Mouse (Mus musculus) layer of hippocampus, adult 2 months (tissue): ENCODE data around the gene Cacnb4. TPM values are rescaled to one million over a fixed set of nuclear protein-coding genes. Genes with fewer than 3 reads are reported as not detected.

Experiments used
- DNase-seq, 2 experiments: peaks; one replicate each; pipeline ENCODE4 v3.0.0; 2022; ENCODE audit warnings: low spot score in 2 of 2
- H3K27ac ChIP-seq: fragments of 200-600 bp; 2 replicates; pipeline ENCODE4 v1.8.1; 2022
- H3K4me3 ChIP-seq: fragments of 200-600 bp; 2 replicates; pipeline ENCODE4 v1.8.1; 2022; ENCODE audit warnings: mild to moderate bottlenecking
- CTCF ChIP-seq: fragments of 200-600 bp; conservative IDR thresholded peaks from 2 replicates; pipeline ENCODE4 v1.8.1; 2022; ENCODE audit warnings: antibody characterized with exemption, mild to moderate bottlenecking, moderate library complexity
- long read RNA-seq, 2 experiments: library from polyadenylated mRNA; stranded (forward); transcript quantifications; one replicate each; pipeline ENCODE4 v2.0.0; 2021; ENCODE audit warnings: borderline mapping rate in 2 of 2
- total RNA-seq, 2 experiments: library from RNA; stranded (reverse); gene quantifications; 2 replicates each; pipeline ENCODE4 v1.2.3; 2021

The Cacnb4 gene
- total RNA-seq, result 10 to 100 TPM; 69.7 to 81.2 TPM
- long read RNA-seq, experiment 1, full-length matches to known transcripts, result 4 of 19 reads
- long read RNA-seq, experiment 1, partial matches to known transcripts, result 1 of 19 reads
- long read RNA-seq, experiment 1, other reads (novel, unspliced or antisense), result 14 of 19 reads
- long read RNA-seq, experiment 2, full-length matches to known transcripts, result 10 of 25 reads
- long read RNA-seq, experiment 2, partial matches to known transcripts, result 2 of 25 reads
- long read RNA-seq, experiment 2, other reads (novel, unspliced or antisense), result 13 of 25 reads

DNA sequence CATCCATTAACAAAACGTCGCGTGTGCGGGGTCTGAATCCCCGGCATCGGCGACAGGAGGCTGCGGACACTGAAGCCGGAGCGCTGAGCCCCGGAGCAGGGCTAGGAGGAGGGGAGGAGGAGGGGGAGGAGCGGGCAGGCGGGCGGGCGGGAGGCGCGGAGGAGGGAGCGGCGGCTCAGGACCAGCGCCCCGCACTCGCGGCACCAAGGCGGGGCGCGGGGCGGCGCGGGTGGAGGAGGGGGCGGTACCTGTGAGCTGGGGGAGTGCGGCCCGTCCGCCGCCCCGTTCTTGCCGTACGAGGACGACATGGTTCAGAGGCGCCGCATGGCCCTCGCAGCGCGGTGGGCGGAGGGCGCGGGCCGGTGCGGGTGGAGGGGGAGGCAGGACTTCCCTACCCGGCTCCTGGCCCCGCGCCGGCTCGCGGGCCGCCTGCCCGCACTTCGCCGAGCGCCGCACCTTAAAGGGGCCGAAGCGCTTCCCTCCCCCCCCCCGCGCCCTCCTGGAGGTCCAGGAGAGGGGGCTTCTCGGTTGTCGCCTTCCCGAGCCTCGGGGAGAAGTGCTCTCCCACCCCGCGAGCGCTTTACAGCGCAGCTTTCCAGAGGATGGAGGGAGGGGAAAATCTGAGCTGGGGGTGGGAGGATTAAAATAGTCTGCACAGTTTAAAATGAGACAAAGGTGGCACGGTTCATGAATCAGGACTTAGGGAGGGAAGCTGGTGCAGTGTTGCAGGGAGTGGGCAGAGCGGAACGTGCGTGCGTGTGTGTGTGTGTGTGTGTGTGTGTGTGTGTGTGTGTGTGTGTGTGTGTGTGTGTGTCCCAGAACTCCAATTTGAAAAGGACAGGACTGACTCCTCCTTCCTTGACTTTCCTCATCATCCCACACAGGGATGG, at the start of gene Cacnb4:
Gene Cacnb4 (minus strand): TSS at position 809 of the 890 bp plus-strand sequence.
- Histone ChIP-seq H3K27ac (peak within 1 kb of the TSS; percentile 93), H3K4me3 (peak within 1 kb of the TSS; percentile 73)
- peak in 1 of 2 experiments; percentile 54 for DNase-seq
- TF ChIP-seq CTCF, result no peak

DNA sequence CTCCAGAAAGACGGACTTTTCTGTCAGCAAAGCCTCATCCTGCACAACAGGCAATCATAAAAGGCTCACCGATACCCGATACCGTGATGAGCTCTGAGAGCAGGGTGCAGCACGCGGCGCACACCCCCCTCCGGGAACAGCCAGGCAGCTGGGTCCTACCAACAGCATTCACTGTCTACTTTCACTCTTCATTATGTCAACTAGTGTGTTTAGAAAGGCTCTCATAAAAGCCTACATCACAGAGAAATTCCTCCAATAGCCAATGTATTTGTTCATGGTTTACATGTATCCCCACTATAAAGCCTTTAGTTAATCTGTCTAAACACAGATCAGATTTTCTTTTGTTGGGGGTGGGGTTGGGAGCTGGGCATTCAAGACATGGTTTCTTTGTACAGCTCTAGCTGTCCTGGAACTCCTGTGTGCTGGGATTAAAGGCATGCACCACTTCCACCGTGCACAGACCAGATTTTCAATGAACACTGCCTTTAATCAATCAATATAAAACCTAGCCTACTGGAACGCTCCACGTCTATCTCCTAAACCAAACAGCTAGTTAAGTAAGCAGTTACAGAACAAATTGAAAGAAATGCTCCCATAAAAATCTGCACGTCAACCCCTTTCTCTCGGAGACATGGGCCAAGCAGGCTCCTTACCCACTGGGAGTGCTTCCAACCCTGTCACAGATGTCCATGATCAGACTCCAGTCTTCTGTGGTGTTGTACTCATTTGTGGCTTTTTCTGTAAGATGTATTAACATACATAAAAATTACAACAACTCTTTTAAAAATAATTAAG, 43.8 kb upstream of the Cacnb4 start:
- no peak for DNase-seq
- no peak for TF ChIP-seq CTCF
- no peak overlapping the region for H3K27ac ChIP-seq
- no peak overlapping the region; the same call in 1 of the 2 replicates for H3K4me3 ChIP-seq

DNA sequence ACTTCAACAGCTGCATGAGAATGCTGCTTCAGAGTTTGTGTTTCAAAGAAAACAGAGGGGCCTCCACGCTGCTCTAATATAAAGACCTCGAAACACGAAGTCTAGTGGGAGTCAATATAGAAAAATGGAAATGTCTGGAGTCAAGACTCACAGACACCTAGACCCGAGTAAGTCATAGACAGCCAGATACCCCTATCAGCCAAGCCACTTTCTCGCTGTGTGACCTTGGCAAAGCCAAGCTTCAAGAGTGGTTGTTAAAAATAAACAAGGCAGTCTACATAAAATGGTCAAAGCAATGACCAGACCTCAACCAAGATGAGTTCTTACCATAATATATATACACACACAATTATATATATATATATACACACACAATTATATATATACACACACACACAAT, 40.4 kb upstream of the Cacnb4 start:
- no peak for DNase-seq
- no peak for TF ChIP-seq CTCF
- H3K27ac ChIP-seq, result no peak overlapping the region
- no peak overlapping the region for H3K4me3 ChIP-seq

DNA sequence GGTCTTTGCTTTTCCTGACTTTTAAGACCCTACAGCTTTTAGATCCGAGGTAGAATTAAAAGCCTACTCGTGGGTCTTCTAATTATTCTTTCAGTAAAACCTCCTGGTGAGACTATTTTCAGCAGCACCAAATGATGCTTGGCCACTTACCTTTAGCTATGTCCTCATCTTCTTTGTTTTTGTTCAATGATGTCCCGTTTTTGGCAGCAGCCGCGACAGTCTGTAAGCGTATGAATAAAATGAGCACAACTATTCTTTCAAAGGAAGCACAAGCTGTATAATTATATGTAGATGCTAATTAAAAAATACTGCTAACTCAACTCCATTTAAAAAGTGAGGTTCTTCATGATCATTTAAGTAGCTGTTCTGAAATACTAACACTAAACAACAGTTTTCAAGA, 38.9 kb upstream of the Cacnb4 start:
- TF ChIP-seq CTCF, result no peak
- no peak for DNase-seq
- H3K4me3 ChIP-seq, result no peak overlapping the region
- H3K27ac ChIP-seq, result no peak overlapping the region

DNA sequence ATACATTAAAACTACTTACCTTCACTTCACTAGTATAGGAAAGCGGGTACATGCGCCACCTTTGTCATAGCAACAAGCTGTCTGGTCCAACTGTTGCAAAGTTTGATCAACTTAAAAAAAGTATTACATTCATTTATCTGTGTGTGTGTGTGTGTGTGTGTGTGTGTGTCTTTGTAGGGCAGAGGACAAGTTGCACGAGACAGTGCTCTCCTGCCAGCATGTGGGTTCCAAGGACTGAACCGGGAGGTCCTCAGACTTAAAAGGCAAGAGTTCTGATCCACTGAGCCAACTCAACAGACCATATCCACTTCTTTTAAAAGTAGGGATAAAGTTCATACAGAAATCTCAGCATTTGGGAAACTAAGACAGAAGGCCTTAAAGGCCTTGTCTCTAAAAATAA, 37.5 kb upstream of the Cacnb4 start:
- no peak for TF ChIP-seq CTCF
- Histone ChIP-seq H3K4me3 (no peak overlapping the region), H3K27ac (no peak overlapping the region)
- DNase-seq, result no peak

DNA sequence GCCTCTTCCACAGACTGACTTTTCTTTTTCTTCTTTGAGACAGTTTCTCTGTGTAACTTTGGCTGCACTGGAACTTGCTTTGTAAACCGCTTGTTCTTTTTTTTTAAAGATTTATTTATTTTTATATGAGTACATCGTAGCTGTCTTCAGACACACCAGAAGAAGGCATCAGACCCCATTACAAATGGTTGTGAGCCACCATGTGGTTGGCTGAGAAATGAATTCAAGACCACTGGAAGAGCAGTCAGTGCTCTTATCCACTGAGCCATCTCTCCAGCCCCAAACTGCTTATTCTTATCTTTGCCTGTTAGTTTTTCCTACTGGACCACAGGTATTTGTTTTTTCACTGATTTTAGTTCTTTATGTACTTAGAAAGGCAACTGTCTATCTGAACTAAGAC, 34.2 kb upstream of the Cacnb4 start:
- Histone ChIP-seq H3K4me3 (no peak overlapping the region), H3K27ac (no peak overlapping the region)
- DNase-seq, result no peak
- TF ChIP-seq CTCF, result peak; percentile 56

DNA sequence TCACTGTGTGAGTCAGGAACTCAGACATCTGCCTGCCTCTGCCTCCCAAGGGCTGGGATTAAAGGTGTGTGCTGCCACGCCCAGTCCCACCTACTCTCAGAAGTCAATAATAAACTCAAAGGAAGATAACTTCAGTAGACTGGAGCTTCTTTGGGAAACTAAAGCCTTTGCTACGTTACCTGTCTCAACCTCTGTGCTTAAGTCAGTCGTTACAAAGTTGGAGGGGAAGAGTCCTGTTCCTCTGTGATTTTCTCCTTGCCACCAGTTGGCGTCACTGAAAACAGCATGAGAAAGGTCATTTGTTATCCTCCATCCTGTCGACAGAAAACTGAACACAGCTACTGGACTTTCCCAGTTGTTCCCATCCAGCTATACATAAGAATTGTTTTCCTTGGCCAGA, 32.8 kb upstream of the Cacnb4 start:
- DNase-seq, result no peak
- no peak overlapping the region for H3K27ac ChIP-seq
- TF ChIP-seq CTCF, result no peak
- no peak overlapping the region for H3K4me3 ChIP-seq

DNA sequence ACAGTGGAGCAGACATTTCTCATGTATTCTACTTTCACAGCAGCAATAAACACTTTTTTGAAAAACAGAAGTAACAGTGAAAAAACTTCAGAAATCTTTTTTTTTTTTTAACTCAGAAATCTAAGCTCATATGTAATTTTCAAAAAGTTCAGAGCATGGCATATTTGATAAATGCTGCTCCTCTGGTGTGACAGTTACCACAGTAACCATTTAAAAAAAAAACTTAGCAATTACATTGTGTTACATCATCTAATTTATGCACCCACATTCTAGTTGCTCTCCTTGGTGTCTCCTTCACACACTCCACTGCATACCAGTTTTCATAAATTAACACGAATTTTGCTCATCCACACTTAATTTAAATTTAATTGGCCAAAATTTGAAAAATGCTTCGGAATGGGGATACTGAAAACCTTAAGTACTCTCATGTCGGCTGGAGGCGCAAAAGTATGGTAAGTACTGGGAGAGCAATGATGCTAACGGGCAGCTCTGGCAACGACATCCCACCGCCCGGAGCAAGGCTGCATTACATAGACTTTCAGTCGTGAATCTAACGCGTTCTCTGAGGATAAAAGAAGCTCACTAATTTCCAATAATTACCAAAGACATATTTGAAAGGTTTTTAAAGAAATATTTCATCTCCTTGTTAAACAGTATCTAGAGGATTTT, 24.9 kb upstream of the Cacnb4 start:
- TF ChIP-seq CTCF, result no peak
- no peak overlapping the region for H3K4me3 ChIP-seq
- H3K27ac ChIP-seq, result no peak overlapping the region
- DNase-seq, result no peak

DNA sequence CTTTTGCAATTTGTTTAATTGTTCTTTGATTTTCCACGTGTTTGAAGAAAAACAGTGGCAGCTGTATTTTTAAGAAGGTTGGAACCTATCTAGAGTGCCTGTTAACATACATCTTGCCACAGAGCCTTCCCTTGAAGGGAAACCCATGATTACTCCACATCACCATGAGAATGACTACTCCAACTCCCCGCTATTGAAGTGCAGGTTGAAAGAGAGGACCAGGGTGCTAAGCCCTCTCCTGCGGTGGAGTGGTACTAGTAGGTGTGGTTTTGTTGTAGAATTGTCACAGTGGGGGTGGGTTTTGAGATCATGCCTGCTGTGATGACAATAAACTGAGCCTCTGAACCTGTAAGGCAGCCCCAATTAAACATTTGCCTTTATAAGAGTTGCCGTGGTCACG, 23.7 kb upstream of the Cacnb4 start:
- no peak overlapping the region for H3K4me3 ChIP-seq

DNA sequence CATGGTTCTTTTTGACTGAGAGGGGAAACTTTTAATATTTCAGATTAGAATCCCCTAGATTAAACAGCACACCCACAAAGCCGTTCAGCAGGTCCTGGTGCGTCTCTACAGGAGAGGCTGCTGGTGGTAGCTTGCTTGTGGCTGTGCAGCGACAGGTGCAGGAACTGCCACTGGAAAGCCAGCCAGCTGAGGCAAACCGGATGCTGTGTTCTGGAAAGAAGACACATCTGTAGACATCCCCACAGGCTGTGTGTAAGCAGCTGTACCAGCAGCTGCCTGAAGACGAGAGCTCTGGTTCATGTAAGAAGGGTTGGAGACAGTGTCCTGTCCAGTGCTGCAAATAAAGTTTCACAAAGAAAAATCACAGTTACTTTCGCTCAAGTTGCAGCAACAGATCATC, 18.0 kb upstream of the Cacnb4 start:
- Histone ChIP-seq H3K27ac (no peak overlapping the region), H3K4me3 (no peak overlapping the region)
- no peak for DNase-seq
- no peak for TF ChIP-seq CTCF

More for the DNA sequence above, 23.7 kb upstream of the Cacnb4 start:
- no peak for TF ChIP-seq CTCF
- DNase-seq, result no peak
- no peak overlapping the region for H3K27ac ChIP-seq

DNA sequence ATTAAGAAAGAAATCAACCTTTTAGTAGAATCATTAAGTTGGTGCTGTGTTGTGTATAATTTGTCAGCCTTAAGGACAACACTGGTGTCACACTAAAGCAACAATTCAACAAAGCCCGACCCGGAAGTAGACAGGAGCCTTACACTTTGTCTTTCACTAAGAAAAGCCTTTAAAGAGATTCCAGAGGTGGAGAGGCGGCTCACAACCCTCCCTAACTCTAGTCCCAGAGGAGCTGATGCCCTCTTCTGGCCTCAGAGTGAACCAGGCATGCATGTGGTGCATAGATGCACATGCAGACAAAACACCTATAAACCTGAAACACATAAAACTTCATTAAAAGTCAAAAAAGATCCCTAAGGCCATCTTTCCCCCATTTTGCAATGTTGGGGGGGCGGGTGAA, 15.1 kb upstream of the Cacnb4 start:
- H3K27ac ChIP-seq, result no peak overlapping the region
- no peak for DNase-seq
- H3K4me3 ChIP-seq, result no peak overlapping the region
- peak; percentile 58 for TF ChIP-seq CTCF

DNA sequence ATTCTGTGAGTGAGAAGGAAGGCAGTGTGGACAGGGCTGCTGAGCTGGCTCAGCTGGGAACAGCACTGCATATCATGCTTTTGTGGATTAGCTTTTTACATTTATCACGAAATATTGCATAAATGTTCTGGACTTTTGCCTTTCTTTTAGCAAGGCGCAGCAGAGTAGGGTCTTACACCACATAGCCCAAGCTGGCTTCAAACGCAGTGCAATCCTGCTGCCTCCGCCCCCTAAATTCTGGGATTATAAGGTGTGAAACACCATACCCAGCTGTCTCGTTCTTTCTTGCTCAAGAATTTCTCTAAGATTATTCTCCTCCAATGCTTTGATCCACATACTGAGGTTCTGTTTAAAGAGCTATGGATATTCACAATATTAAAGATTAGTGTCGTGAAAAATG, 10.0 kb upstream of the Cacnb4 start:
- Histone ChIP-seq H3K27ac (no peak overlapping the region), H3K4me3 (no peak overlapping the region)
- no peak for TF ChIP-seq CTCF
- no peak for DNase-seq
